ENCODE assay signal across 24 mouse cellular contexts in genomic region chr4:64000293-64000692, GRCm38 (mm10). TPM values are rescaled to one million over a fixed set of nuclear protein-coding genes. Genes with fewer than 3 reads are reported as not detected.
DNase-seq lines count a peak whose midpoint lies in the region; ATAC-seq and TF ChIP-seq lines count a peak whose summit lies in the region.
"Had no signal": no experiment of that assay in that cellular context is flagged by ENCODE, and none has a peak within 500 bp of the region (broad histone marks: within the 10 kb centered on the region; RNA-seq: fewer than 3 reads in every experiment).

No protein-coding gene starts in this region.

- H3K27ac ChIP-seq in kidney, embryonic 16.5 days (ENCODE audit: low read length) = no peak overlapping the region
- H3K27ac ChIP-seq in liver, adult 2 months (replicated peaks; ENCODE audit: insufficient read depth, low read depth, low read length) = no peak overlapping the region
- no peak overlapping the region for H3K27ac ChIP-seq in liver, embryonic 12.5 days
- no peak overlapping the region; the same call in 1 of the 2 replicates for H3K27ac ChIP-seq in lung, embryonic 15.5 days
- H3K27ac ChIP-seq: embryonic facial prominence, embryonic 10.5 days; embryonic facial prominence, embryonic 12.5 days; forebrain, embryonic 13.5 days; forebrain, embryonic 15.5 days had no signal

- no peak overlapping the region for H3K4me3 ChIP-seq in kidney, embryonic 16.5 days (ENCODE audit: low read length)
- no peak overlapping the region for H3K4me3 ChIP-seq in liver, adult 2 months (ENCODE audit: insufficient read depth, low read depth, low read length)
- H3K4me3 ChIP-seq in liver, embryonic 12.5 days = no peak overlapping the region
- H3K4me3 ChIP-seq in lung, embryonic 15.5 days = no peak overlapping the region
- H3K4me3 ChIP-seq: embryonic facial prominence, embryonic 10.5 days; embryonic facial prominence, embryonic 12.5 days; forebrain, embryonic 13.5 days; forebrain, embryonic 15.5 days had no signal

- H3K4me1 ChIP-seq in kidney, embryonic 16.5 days (ENCODE audit: insufficient read depth, low read length) = no peaks in the 10 kb centered on the region; the same call in 1 of the 2 replicates
- no peaks in the 10 kb centered on the region for H3K4me1 ChIP-seq in liver, adult 2 months (ENCODE audit: control insufficient read depth, insufficient read depth, low read length)
- H3K4me1 ChIP-seq in liver, embryonic 12.5 days = no peaks in the 10 kb centered on the region
- H3K4me1 ChIP-seq in lung, embryonic 15.5 days = peaks cover 20% of the 10 kb centered on the region
- H3K4me1 ChIP-seq: forebrain, embryonic 15.5 days had no signal

- H3K36me3 ChIP-seq in kidney, embryonic 16.5 days (ENCODE audit: insufficient read depth, low read length) = no peaks in the 10 kb centered on the region
- H3K36me3 ChIP-seq in liver, adult 2 months (ENCODE audit: control insufficient read depth, insufficient read depth, low read length) = no peaks in the 10 kb centered on the region
- no peaks in the 10 kb centered on the region for H3K36me3 ChIP-seq in liver, embryonic 12.5 days
- H3K36me3 ChIP-seq in lung, embryonic 15.5 days = no peaks in the 10 kb centered on the region
- H3K36me3 ChIP-seq: embryonic facial prominence, embryonic 10.5 days; forebrain, embryonic 15.5 days; G1E had no signal

- TF ChIP-seq POLR2A in liver, adult 2 months (IDR thresholded peaks at IDR 0.05; ENCODE audit: extremely low read depth, insufficient read depth, low read length) = no peak

- peak; percentile 54; the same call in 1 of the 2 replicates for ATAC-seq in kidney, embryonic 16.5 days (ENCODE audit: low FRiP score, low TSS enrichment)
- no peak for ATAC-seq in liver, embryonic 12.5 days
- peak; percentile 67; the same call in 1 of the 2 replicates for ATAC-seq in lung, embryonic 15.5 days (ENCODE audit: borderline replicate concordance, extremely low read depth, low FRiP score, low TSS enrichment)
- ATAC-seq: activated CD4-positive, CD25-positive, alpha-beta regulatory T cell, adult 4 months; CD4-positive, CD25-positive, alpha-beta regulatory T cell, adult 4 months; forebrain, embryonic 13.5 days; forebrain, embryonic 15.5 days; Patski had no signal

- H3K27me3 ChIP-seq in kidney, embryonic 16.5 days (ENCODE audit: insufficient read depth, low read length) = no peaks in the 10 kb centered on the region
- no peaks in the 10 kb centered on the region for H3K27me3 ChIP-seq in liver, adult 2 months (ENCODE audit: control insufficient read depth, insufficient read depth, low read length)
- H3K27me3 ChIP-seq in liver, embryonic 12.5 days (replicated peaks) = no peaks in the 10 kb centered on the region
- H3K27me3 ChIP-seq in lung, embryonic 15.5 days = no peaks in the 10 kb centered on the region
- H3K27me3 ChIP-seq: CH12.LX; embryonic facial prominence, embryonic 12.5 days; forebrain, embryonic 13.5 days; forebrain, embryonic 15.5 days; Patski had no signal

- 69% methylated on average over 4 of the region's 4 CpGs for WGBS in kidney, embryonic 16.5 days
- 90% methylated on average over 4 of the region's 4 CpGs for WGBS in liver, adult 2 months
- 70% methylated on average over 4 of the region's 4 CpGs for WGBS in liver, embryonic 12.5 days (ENCODE audit: insufficient replicate concordance)
- 30% methylated on average over 4 of the region's 4 CpGs for WGBS in lung, embryonic 15.5 days

- TF ChIP-seq CTCF in liver, adult 2 months (IDR thresholded peaks at IDR 0.05; ENCODE audit: low read depth, low read length) = no peak

- H3K79me2 ChIP-seq in liver, adult 2 months (ENCODE audit: control insufficient read depth, insufficient read depth, low read length) = no peaks in the 10 kb centered on the region

- no peak overlapping the region for H3K4me2 ChIP-seq in kidney, embryonic 16.5 days (replicated peaks; ENCODE audit: low read depth, low read length)
- H3K4me2 ChIP-seq in liver, embryonic 12.5 days = no peak overlapping the region
- H3K4me2 ChIP-seq in lung, embryonic 15.5 days = no peak overlapping the region
- H3K4me2 ChIP-seq: embryonic facial prominence, embryonic 12.5 days; forebrain, embryonic 13.5 days; forebrain, embryonic 15.5 days had no signal

- no peaks in the 10 kb centered on the region for H3K9me3 ChIP-seq in kidney, embryonic 16.5 days (ENCODE audit: low read length)
- H3K9me3 ChIP-seq in liver, embryonic 12.5 days (replicated peaks) = no peaks in the 10 kb centered on the region
- no peaks in the 10 kb centered on the region for H3K9me3 ChIP-seq in lung, embryonic 15.5 days
- H3K9me3 ChIP-seq: embryonic facial prominence, embryonic 10.5 days; embryonic facial prominence, embryonic 12.5 days; forebrain, embryonic 13.5 days; forebrain, embryonic 15.5 days had no signal

- H3K9ac ChIP-seq in kidney, embryonic 16.5 days (replicated peaks; ENCODE audit: low read length) = no peak overlapping the region
- no peak overlapping the region for H3K9ac ChIP-seq in liver, adult 2 months (ENCODE audit: low read depth, low read length)
- no peak overlapping the region for H3K9ac ChIP-seq in liver, embryonic 12.5 days
- no peak overlapping the region for H3K9ac ChIP-seq in lung, embryonic 15.5 days
- H3K9ac ChIP-seq: embryonic facial prominence, embryonic 12.5 days; forebrain, embryonic 13.5 days; forebrain, embryonic 15.5 days had no signal

- no peak for DNase-seq in kidney, adult 18-20 months
- DNase-seq in liver, adult 2 months (ENCODE audit: extremely low read depth, low read depth, low spot score) = peak; percentile 16
- DNase-seq in lung, adult 18-20 months = no peak
- DNase-seq: adrenal gland, adult 8-10 months; adrenal gland, postnatal 14 days; adrenal gland, postnatal 36 days; B cell, adult 2 months; cerebellum, adult 11-12 months; cerebellum, adult 2 months; cerebellum, adult 9-10 months; cerebellum, postnatal 10 days; cerebellum, postnatal 25 days had no signal

RNA-seq across cellular contexts. Expression of gene Tnc, which starts 46.5 kb away (rescaled TPM):
- 21.6 and 23.1 TPM in 2 replicates for polyA plus RNA-seq in kidney, embryonic 16.5 days (2015; fragmentation: Nextera tagmentation; extraction: Ambion mirVana)
- total RNA-seq in liver, adult 2 months (2014; rRNA removed) = 0.37 and 0.54 TPM in 2 replicates
- polyA plus RNA-seq in liver, adult 2 months (2012; rRNA removed) = 0.24 and 0.27 TPM in 2 replicates
- 5.4 TPM in 2 replicates for polyA plus RNA-seq in liver, embryonic 12.5 days (2016; fragmentation: Nextera tagmentation; extraction: Ambion mirVana)
- 36.9 and 41.1 TPM in 2 replicates for polyA plus RNA-seq in lung, embryonic 15.5 days (2015; fragmentation: Nextera tagmentation; extraction: Ambion mirVana)
- polyA plus RNA-seq: G1E had no signal
